Mouse (Mus musculus) ES-E14 (cell line): ENCODE data around the gene Lefty1.

Source experiments
- CHD2 ChIP-seq: IDR thresholded peaks from 2 replicates; pipeline ENCODE4 v1.6.1; 2014; ENCODE audit warnings: mild to moderate bottlenecking, low read depth, low read length, inconsistent platforms
- MAFK ChIP-seq: IDR thresholded peaks from 2 replicates; pipeline ENCODE4 v1.6.1; 2014; ENCODE audit warnings: mild to moderate bottlenecking, low read depth, low read length, inconsistent platforms; ENCODE audit not compliant: insufficient read depth
- ZNF384 ChIP-seq: IDR thresholded peaks from 2 replicates; pipeline ENCODE4 v1.6.1; 2012; ENCODE audit warnings: low read depth, low read length, inconsistent platforms

- TF ChIP-seq MAFK (no peak), CHD2 (no peak), ZNF384 (no peak)
Observed at GRCm38 (mm10) chr1:180902915-180903314, 31.9 kb upstream of the Lefty1 start.
